Mouse (Mus musculus): ENCODE measurements around the gene Sprr2a3. TPM values are rescaled to one million over a fixed set of nuclear protein-coding genes. Genes with fewer than 3 reads are reported as not detected.
"Not testable (repeated sequence)": the region's sequence is repeated elsewhere in the genome, so short reads cannot be mapped to it uniquely, and the experiment has no call there.

The Sprr2a3 gene
- polyA plus RNA-seq (2015; fragmentation: Nextera tagmentation; extraction: Ambion mirVana): 0.87 TPM in 1 of 2 replicates, not detected in the other

DNA sequence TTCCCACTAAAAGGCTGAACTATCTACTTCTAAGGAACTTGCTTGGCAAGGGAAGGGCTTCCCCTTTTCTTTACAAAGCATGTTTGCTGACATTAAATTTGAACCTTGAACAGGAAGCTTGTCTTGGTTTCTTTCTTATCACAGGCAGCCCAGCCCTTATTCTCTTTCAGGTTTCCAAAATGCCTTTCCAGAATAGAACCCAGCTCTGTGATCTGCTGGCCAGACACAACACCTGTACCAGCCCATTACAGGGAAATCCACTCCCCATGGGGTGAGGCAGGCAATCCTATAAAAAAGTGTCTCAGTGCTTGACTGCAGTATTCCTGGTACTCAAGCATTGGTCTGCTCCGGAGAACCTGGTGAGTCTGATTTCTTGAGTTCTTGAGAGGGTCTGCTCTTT lies at the start of gene Sprr2a3:
Gene Sprr2a3 (plus strand): TSS at position 317 of the 400 bp plus-strand sequence.
- not testable (repeated sequence) for H3K4me3 ChIP-seq; H3K9me3 ChIP-seq; H3K27ac ChIP-seq; H3K4me1 ChIP-seq; ATAC-seq (ENCODE audit: borderline replicate concordance, extremely low read depth, low FRiP score, low TSS enrichment); H3K4me2 ChIP-seq; H3K36me3 ChIP-seq; H3K27me3 ChIP-seq; H3K9ac ChIP-seq
- WGBS: 89% methylated on average over 1 of the region's 1 CpGs

DNA sequence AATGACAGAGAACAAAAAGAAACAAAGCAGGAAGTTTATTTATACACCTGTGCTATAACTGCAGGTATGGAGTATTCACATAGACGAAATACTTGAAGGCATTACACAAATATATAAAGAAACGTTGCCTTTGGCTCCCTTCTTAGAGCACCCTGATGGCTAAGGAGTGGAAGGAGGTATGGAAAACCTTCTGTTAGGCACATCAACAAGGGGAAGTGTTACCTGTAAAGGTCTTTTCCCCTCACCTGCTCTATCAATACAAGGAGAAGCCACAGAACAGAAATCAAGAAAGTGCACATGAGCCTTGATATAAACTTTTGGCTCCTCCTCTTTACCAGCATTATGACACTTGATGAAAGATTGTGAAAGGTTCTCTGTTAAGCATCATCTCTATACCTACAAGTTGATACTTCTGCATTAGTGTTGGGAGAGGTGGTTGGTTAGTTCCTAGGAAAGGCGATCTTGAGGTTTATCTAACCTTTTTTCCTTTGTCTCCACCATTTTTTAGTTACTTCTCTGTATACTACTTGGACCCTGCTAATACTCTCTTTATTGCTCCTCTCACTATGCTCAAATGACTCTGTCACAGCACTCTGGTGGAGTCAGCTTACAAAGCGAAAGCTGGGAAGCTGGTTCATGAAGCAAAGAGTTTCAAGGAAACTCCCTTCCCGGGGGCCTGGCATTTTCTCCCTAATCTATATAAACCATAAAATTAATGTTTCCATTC lies 48.6 kb upstream of the Sprr2a3 start:
- ATAC-seq (ENCODE audit: borderline replicate concordance, extremely low read depth, low FRiP score, low TSS enrichment): peak; percentile 46
- not testable (repeated sequence) for H3K27ac ChIP-seq, H3K4me2 ChIP-seq, H3K4me3 ChIP-seq, H3K9ac ChIP-seq, H3K36me3 ChIP-seq, H3K9me3 ChIP-seq, H3K27me3 ChIP-seq, H3K4me1 ChIP-seq
- WGBS: no CpG with 5 or more reads among the region's 5 CpGs

DNA sequence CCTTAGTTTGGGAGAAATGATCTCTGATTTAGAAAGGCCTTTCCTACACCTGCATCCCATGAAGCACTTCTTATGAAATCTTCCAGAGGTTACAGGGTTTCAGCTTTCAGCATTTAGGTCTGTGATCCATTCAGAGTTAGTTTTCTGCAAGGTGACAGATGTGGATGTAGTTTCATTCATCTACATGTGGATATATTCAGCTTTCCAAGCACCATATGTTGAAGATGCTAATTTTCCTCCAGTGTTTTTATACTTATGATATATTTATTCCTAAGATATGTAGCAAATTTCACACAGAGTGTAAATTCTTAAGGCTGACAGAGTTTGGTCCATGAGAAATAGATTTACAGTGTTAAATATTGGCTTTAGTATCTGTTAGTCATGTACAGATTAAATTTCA lies 46.5 kb upstream of the Sprr2a3 start:
- H3K36me3 ChIP-seq; H3K27me3 ChIP-seq; H3K27ac ChIP-seq; H3K4me3 ChIP-seq; H3K9ac ChIP-seq; H3K4me2 ChIP-seq; H3K4me1 ChIP-seq; H3K9me3 ChIP-seq; ATAC-seq (ENCODE audit: borderline replicate concordance, extremely low read depth, low FRiP score, low TSS enrichment): not testable (repeated sequence)

- H3K4me1 ChIP-seq; H3K27me3 ChIP-seq; H3K9ac ChIP-seq; H3K4me3 ChIP-seq; H3K27ac ChIP-seq; ATAC-seq (ENCODE audit: borderline replicate concordance, extremely low read depth, low FRiP score, low TSS enrichment); H3K36me3 ChIP-seq; H3K4me2 ChIP-seq; H3K9me3 ChIP-seq: not testable (repeated sequence)
- WGBS: no CpG with 5 or more reads among the region's 1 CpGs
These were observed 46.0 kb upstream of the Sprr2a3 start for GRCm38 (mm10) chr3:92239197-92239596.

DNA sequence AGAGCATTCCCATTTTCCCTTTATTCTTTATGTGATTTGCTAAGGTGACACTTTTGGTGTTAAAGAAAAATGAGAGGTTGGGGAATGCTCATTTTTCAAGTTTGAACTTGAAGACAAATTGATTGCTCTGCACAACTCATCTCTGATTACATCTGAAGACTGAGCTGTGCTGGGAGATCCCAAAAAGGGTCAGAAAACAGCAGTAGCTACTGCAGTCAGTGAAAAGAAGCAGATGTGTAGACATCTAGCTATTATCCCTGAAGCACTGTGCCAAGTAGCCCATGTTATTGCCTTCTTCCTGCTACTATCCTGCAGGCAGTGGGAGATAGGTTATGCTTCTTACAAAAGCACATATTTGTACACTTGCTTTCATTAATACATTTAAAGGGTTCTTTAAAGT lies 40.4 kb upstream of the Sprr2a3 start:
- H3K27ac ChIP-seq; H3K4me2 ChIP-seq; H3K9ac ChIP-seq; H3K27me3 ChIP-seq; ATAC-seq (ENCODE audit: borderline replicate concordance, extremely low read depth, low FRiP score, low TSS enrichment); H3K36me3 ChIP-seq; H3K4me3 ChIP-seq; H3K9me3 ChIP-seq; H3K4me1 ChIP-seq: not testable (repeated sequence)

- not testable (repeated sequence) for H3K27me3 ChIP-seq, H3K36me3 ChIP-seq, H3K9ac ChIP-seq, H3K27ac ChIP-seq, H3K4me3 ChIP-seq, H3K4me2 ChIP-seq, H3K9me3 ChIP-seq, H3K4me1 ChIP-seq
- no CpG with 5 or more reads among the region's 10 CpGs for WGBS
- ATAC-seq (ENCODE audit: borderline replicate concordance, extremely low read depth, low FRiP score, low TSS enrichment): peak; percentile 58
These were observed 39.0 kb upstream of the Sprr2a3 start for GRCm38 (mm10) chr3:92246245-92246644.

DNA sequence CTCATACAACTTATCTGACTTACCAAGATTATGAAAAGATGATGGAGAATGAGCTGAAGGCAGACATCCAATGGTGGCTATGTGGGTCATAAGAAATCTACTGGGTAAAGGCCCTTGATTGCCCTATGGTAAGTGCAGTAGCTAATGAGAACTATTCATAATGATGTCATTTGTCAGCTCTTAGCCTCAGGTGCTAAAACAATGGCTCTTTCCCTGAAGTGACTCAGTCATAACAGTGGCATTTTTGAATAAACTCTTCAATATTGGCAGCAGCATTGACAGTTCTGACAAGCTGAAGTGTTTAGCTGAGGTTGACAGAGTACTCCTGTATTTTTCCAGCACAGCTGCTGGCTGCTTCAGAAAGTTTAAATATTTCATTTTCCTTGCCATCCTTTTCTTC lies 36.7 kb upstream of the Sprr2a3 start:
- ATAC-seq (ENCODE audit: borderline replicate concordance, extremely low read depth, low FRiP score, low TSS enrichment); H3K9me3 ChIP-seq; H3K4me3 ChIP-seq; H3K4me1 ChIP-seq; H3K4me2 ChIP-seq; H3K9ac ChIP-seq; H3K27me3 ChIP-seq; H3K36me3 ChIP-seq; H3K27ac ChIP-seq: not testable (repeated sequence)

- not testable (repeated sequence) for H3K9ac ChIP-seq; H3K4me3 ChIP-seq; H3K27ac ChIP-seq; ATAC-seq (ENCODE audit: borderline replicate concordance, extremely low read depth, low FRiP score, low TSS enrichment); H3K4me1 ChIP-seq; H3K9me3 ChIP-seq; H3K36me3 ChIP-seq; H3K4me2 ChIP-seq; H3K27me3 ChIP-seq
- 87% methylated on average over 2 of the region's 2 CpGs for WGBS
These were observed 34.8 kb upstream of the Sprr2a3 start for GRCm38 (mm10) chr3:92250450-92250849.

- not testable (repeated sequence) for H3K27ac ChIP-seq, H3K4me2 ChIP-seq, H3K4me1 ChIP-seq, H3K4me3 ChIP-seq, H3K9me3 ChIP-seq, H3K9ac ChIP-seq, H3K36me3 ChIP-seq, H3K27me3 ChIP-seq
- peak; percentile 75 for ATAC-seq (ENCODE audit: borderline replicate concordance, extremely low read depth, low FRiP score, low TSS enrichment)
- no CpG with 5 or more reads among the region's 8 CpGs for WGBS
These were observed 31.4 kb upstream of the Sprr2a3 start for GRCm38 (mm10) chr3:92253860-92254259.

DNA sequence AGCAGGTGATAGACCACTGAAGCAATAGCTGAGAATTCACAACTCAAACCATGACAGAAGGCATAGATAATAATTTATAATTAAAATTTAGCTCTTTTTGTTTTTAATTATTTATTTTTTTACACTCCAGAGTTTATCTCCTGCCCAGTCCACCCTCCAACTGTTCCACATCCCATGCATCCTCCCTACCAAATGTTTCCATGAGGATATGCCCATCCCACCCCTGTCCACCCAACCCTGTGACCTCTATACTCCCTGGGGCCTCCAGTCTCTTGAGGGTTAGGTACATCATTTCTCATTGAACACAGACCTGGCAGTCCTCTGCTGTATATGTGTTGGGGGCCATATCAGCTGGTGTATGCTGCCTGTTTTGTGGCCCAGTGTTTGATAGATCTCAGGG lies 26.7 kb upstream of the Sprr2a3 start:
- not testable (repeated sequence) for H3K36me3 ChIP-seq; ATAC-seq (ENCODE audit: borderline replicate concordance, extremely low read depth, low FRiP score, low TSS enrichment); H3K27ac ChIP-seq

GRCm38 (mm10) chr3:92263462-92263861 lies 21.8 kb upstream of the Sprr2a3 start:
- H3K4me2 ChIP-seq; H3K4me1 ChIP-seq; H3K36me3 ChIP-seq; H3K4me3 ChIP-seq; H3K9ac ChIP-seq; ATAC-seq (ENCODE audit: borderline replicate concordance, extremely low read depth, low FRiP score, low TSS enrichment); H3K27me3 ChIP-seq; H3K27ac ChIP-seq; H3K9me3 ChIP-seq: not testable (repeated sequence)
- WGBS: no CpG with 5 or more reads among the region's 2 CpGs

More for the DNA sequence above, 26.7 kb upstream of the Sprr2a3 start:
- not testable (repeated sequence) for H3K9ac ChIP-seq, H3K4me2 ChIP-seq, H3K4me1 ChIP-seq, H3K4me3 ChIP-seq, H3K27me3 ChIP-seq, H3K9me3 ChIP-seq

DNA sequence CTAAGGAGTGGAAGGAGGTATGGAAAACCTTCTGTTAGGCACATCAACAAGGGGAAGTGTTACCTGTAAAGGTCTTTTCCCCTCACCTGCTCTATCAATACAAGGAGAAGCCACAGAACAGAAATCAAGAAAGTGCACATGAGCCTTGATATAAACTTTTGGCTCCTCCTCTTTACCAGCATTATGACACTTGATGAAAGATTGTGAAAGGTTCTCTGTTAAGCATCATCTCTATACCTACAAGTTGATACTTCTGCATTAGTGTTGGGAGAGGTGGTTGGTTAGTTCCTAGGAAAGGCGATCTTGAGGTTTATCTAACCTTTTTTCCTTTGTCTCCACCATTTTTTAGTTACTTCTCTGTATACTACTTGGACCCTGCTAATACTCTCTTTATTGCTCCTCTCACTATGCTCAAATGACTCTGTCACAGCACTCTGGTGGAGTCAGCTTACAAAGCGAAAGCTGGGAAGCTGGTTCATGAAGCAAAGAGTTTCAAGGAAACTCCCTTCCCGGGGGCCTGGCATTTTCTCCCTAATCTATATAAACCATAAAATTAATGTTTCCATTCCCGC lies 13.7 kb upstream of the Sprr2a3 start:
- H3K4me2 ChIP-seq; H3K36me3 ChIP-seq; H3K9me3 ChIP-seq; H3K27me3 ChIP-seq; H3K9ac ChIP-seq; H3K27ac ChIP-seq; H3K4me3 ChIP-seq; H3K4me1 ChIP-seq; ATAC-seq (ENCODE audit: borderline replicate concordance, extremely low read depth, low FRiP score, low TSS enrichment): not testable (repeated sequence)
- WGBS: no CpG with 5 or more reads among the region's 4 CpGs

GRCm38 (mm10) chr3:92273504-92273903 lies 11.7 kb upstream of the Sprr2a3 start:
- H3K9me3 ChIP-seq; ATAC-seq (ENCODE audit: borderline replicate concordance, extremely low read depth, low FRiP score, low TSS enrichment); H3K27ac ChIP-seq; H3K4me1 ChIP-seq; H3K27me3 ChIP-seq; H3K4me2 ChIP-seq; H3K36me3 ChIP-seq; H3K9ac ChIP-seq; H3K4me3 ChIP-seq: not testable (repeated sequence)
